Mouse (Mus musculus) C2C12 (cell line): ENCODE data around the gene Gm5089. TPM values are rescaled to one million over a fixed set of nuclear protein-coding genes. Genes with fewer than 3 reads are reported as not detected.

ENCODE experiments used
- H3K27me3 ChIP-seq: one replicate; pipeline ENCODE4 v1.6.1; 2011; ENCODE audit not compliant: control insufficient read depth, insufficient read depth, insufficient read length
- H3K36me3 ChIP-seq: one replicate; pipeline ENCODE4 v1.6.1; 2011; ENCODE audit not compliant: control insufficient read depth, insufficient read depth
- H3K4me3 ChIP-seq: one replicate; pipeline ENCODE4 v1.5.1; 2011; ENCODE audit warnings: mild to moderate bottlenecking, control low read depth; ENCODE audit not compliant: poor library complexity, insufficient read depth, severe bottlenecking
- H3K79me2 ChIP-seq: one replicate; pipeline ENCODE4 v1.6.1; 2011; ENCODE audit not compliant: control insufficient read depth, insufficient read depth
- H3K79me3 ChIP-seq: one replicate; pipeline ENCODE4 v1.6.1; 2011; ENCODE audit warnings: low read depth, control low read depth
- H3ac ChIP-seq: one replicate; pipeline ENCODE3; 2011; ENCODE audit warnings: low read depth; ENCODE audit not compliant: control insufficient read depth, insufficient read length
- CEBPB ChIP-seq: IDR thresholded peaks from one replicate; pipeline ENCODE4 v1.6.1; 2011; ENCODE audit warnings: low read depth, mild to moderate bottlenecking, control low read depth, moderate library complexity
- CTCF ChIP-seq: IDR thresholded peaks from one replicate; pipeline ENCODE4 v1.5.1; 2011; ENCODE audit not compliant: control insufficient read depth, insufficient read depth, insufficient read length
- FOSL1 ChIP-seq: IDR thresholded peaks from one replicate; pipeline ENCODE4 v1.8.0; 2011; ENCODE audit warnings: mild to moderate bottlenecking, low read length; ENCODE audit not compliant: poor library complexity, insufficient read depth, severe bottlenecking
- MAX ChIP-seq: IDR thresholded peaks from one replicate; pipeline ENCODE4 v1.6.1; 2011; ENCODE audit warnings: mild to moderate bottlenecking, control low read depth
- MYOD1 ChIP-seq: IDR thresholded peaks from one replicate; pipeline ENCODE4 v1.6.1; 2011; ENCODE audit warnings: low read depth; ENCODE audit not compliant: control insufficient read depth, insufficient read length
- MYOG ChIP-seq: IDR thresholded peaks from one replicate; pipeline ENCODE4 v1.6.1; 2011; ENCODE audit not compliant: control insufficient read depth, insufficient read length; ENCODE audit errors: extremely low read depth
- USF1 ChIP-seq: IDR thresholded peaks from one replicate; pipeline ENCODE4 v1.6.1; 2011; ENCODE audit warnings: low read depth, mild to moderate bottlenecking, control low read depth, moderate library complexity
- polyA plus RNA-seq: library from polyadenylated mRNA; unstranded; fragments of >200 nt; fragmentation: generic; extraction: Trizol; gene quantifications from one replicate; pipeline ENCODE4 v1.2.1, GENCODE M21; 2012; ENCODE audit warnings: missing spikeins

Gene Gm5089
- polyA plus RNA-seq, 1 experiment = not detected

- no peak overlapping the region for H3ac ChIP-seq
- no peaks in the 10 kb centered on the region for H3K79me3 ChIP-seq
- no peak for TF ChIP-seq CTCF
- no peak for TF ChIP-seq USF1
- no peak for TF ChIP-seq MAX
- TF ChIP-seq FOSL1 = no peak
- TF ChIP-seq MYOD1 = no peak
- no peak for TF ChIP-seq CEBPB
- TF ChIP-seq MYOG = no peak
- no peaks in the 10 kb centered on the region for H3K36me3 ChIP-seq
- no peaks in the 10 kb centered on the region for H3K79me2 ChIP-seq
- no peak overlapping the region for H3K4me3 ChIP-seq
- H3K27me3 ChIP-seq = peaks cover 5% of the 10 kb centered on the region
These were observed 46.2 kb downstream of the Gm5089 start for GRCm38 (mm10) chr14:122404596-122405154.

GRCm38 (mm10) chr14:122403422-122403940 lies 47.4 kb downstream of the Gm5089 start:
- peaks cover 5% of the 10 kb centered on the region for H3K27me3 ChIP-seq
- H3ac ChIP-seq = no peak overlapping the region
- no peaks in the 10 kb centered on the region for H3K36me3 ChIP-seq
- TF ChIP-seq CTCF (no peak), USF1 (no peak), MAX (no peak), MYOD1 (no peak), CEBPB (no peak), MYOG (no peak), FOSL1 (no peak)
- H3K79me2 ChIP-seq = no peaks in the 10 kb centered on the region
- no peaks in the 10 kb centered on the region for H3K79me3 ChIP-seq
- H3K4me3 ChIP-seq = no peak overlapping the region

GRCm38 (mm10) chr14:122402716-122403258 lies 48.1 kb downstream of the Gm5089 start:
- Histone ChIP-seq H3K4me3 (no peak overlapping the region), H3ac (no peak overlapping the region), H3K36me3 (no peaks in the 10 kb centered on the region), H3K79me2 (no peaks in the 10 kb centered on the region), H3K27me3 (peaks cover 5% of the 10 kb centered on the region), H3K79me3 (no peaks in the 10 kb centered on the region)
- TF ChIP-seq MYOD1 (no peak), USF1 (no peak), MYOG (no peak), CTCF (no peak), CEBPB (no peak)

- H3K4me3 ChIP-seq = no peak overlapping the region
These were observed 49.0 kb downstream of the Gm5089 start for GRCm38 (mm10) chr14:122401886-122402285.

GRCm38 (mm10) chr14:122399906-122400305 lies 51.0 kb downstream of the Gm5089 start:
- H3K4me3 ChIP-seq = no peak overlapping the region
- no peaks in the 10 kb centered on the region for H3K79me2 ChIP-seq
- H3ac ChIP-seq = no peak overlapping the region
- H3K79me3 ChIP-seq = no peaks in the 10 kb centered on the region
- peaks cover 5% of the 10 kb centered on the region for H3K27me3 ChIP-seq
- no peaks in the 10 kb centered on the region for H3K36me3 ChIP-seq
- TF ChIP-seq USF1 (no peak), FOSL1 (no peak), MYOD1 (no peak), CTCF (no peak), MAX (no peak), CEBPB (no peak), MYOG (no peak)

More at GRCm38 (mm10) chr14:122401886-122402285, 49.0 kb downstream of the Gm5089 start:
- H3ac ChIP-seq = no peak overlapping the region
- H3K27me3 ChIP-seq = peaks cover 5% of the 10 kb centered on the region
- TF ChIP-seq CTCF (no peak), MYOG (no peak), CEBPB (no peak), USF1 (no peak), MYOD1 (no peak), MAX (no peak), FOSL1 (no peak)
- no peaks in the 10 kb centered on the region for H3K79me2 ChIP-seq
- H3K79me3 ChIP-seq = no peaks in the 10 kb centered on the region
- no peaks in the 10 kb centered on the region for H3K36me3 ChIP-seq

GRCm38 (mm10) chr14:122398676-122399075 lies 52.2 kb downstream of the Gm5089 start:
- H3K4me3 ChIP-seq = no peak overlapping the region
- H3K79me2 ChIP-seq = no peaks in the 10 kb centered on the region
- no peak overlapping the region for H3ac ChIP-seq
- TF ChIP-seq CEBPB = no peak
- TF ChIP-seq FOSL1 = no peak
- no peak for TF ChIP-seq MYOG
- TF ChIP-seq USF1 = no peak
- TF ChIP-seq CTCF = no peak
- TF ChIP-seq MYOD1 = no peak
- TF ChIP-seq MAX = no peak
- H3K36me3 ChIP-seq = no peaks in the 10 kb centered on the region
- H3K27me3 ChIP-seq = peaks cover 1% of the 10 kb centered on the region
- no peaks in the 10 kb centered on the region for H3K79me3 ChIP-seq
